Mouse (Mus musculus) macrophage (primary cell): ENCODE results near the gene Cdkn1b. TPM values are rescaled to one million over a fixed set of nuclear protein-coding genes. Genes with fewer than 3 reads are reported as not detected.

Experiments used
- H3K27ac ChIP-seq: fragments of 350-480 bp; formaldehyde crosslinking; 2 replicates; pipeline ENCODE4 v1.9.0; 2021
- H3K36me3 ChIP-seq: fragments of 350-480 bp; formaldehyde crosslinking; 2 replicates; pipeline ENCODE4 v1.9.0; 2021; ENCODE audit errors: inconsistent target
- H3K4me3 ChIP-seq: fragments of 350-480 bp; formaldehyde crosslinking; 2 replicates; pipeline ENCODE4 v1.9.0; 2021; ENCODE audit errors: inconsistent target
- H3K79me2 ChIP-seq: fragments of 350-480 bp; formaldehyde crosslinking; 2 replicates; pipeline ENCODE4 v1.9.0; 2021; ENCODE audit errors: inconsistent target
- WGBS: methylation state at CpG from one replicate; pipeline ENCODE4 v1.1.7; 2026; ENCODE audit warnings: inconsistent platforms; ENCODE audit not compliant: missing documents; 5-methylcytosine and 5-hydroxymethylcytosine counted together
- polyA plus RNA-seq: library from polyadenylated mRNA; stranded (reverse); fragments of 250-400 nt; gene quantifications from 3 replicates; pipeline ENCODE4 v1.2.4, GENCODE M21; 2018; ENCODE audit warnings: inconsistent platforms

Gene Cdkn1b
- polyA plus RNA-seq, 1 experiment from 2014 or later, result 33.8 TPM

DNA sequence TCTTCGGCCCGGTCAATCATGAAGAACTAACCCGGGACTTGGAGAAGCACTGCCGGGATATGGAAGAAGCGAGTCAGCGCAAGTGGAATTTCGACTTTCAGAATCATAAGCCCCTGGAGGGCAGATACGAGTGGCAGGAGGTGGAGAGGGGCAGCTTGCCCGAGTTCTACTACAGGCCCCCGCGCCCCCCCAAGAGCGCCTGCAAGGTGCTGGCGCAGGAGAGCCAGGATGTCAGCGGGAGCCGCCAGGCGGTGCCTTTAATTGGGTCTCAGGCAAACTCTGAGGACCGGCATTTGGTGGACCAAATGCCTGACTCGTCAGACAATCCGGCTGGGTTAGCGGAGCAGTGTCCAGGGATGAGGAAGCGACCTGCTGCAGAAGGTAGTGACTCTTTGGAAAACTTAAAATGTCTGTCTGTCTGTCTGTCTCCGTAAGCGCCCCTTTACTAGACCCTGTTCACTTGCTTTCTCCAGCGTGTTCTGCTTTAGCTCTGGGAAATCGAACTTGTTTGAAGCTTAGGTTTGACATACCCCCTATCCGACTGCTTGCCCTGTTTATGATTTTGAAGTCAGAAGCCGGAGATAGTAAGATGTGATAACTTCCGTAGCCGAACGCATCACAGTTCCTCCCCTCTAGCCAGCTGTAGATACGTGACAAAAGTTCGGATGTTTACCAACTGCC lies 953 bp downstream of the Cdkn1b start:
- Histone ChIP-seq H3K79me2 (peaks cover 56% of the 10 kb centered on the region), H3K27ac (peak overlapping the region; percentile 91), H3K36me3 (no peaks in the 10 kb centered on the region), H3K4me3 (peak overlapping the region; percentile 97)
- 2% methylated on average over 30 of the region's 32 CpGs for WGBS

DNA sequence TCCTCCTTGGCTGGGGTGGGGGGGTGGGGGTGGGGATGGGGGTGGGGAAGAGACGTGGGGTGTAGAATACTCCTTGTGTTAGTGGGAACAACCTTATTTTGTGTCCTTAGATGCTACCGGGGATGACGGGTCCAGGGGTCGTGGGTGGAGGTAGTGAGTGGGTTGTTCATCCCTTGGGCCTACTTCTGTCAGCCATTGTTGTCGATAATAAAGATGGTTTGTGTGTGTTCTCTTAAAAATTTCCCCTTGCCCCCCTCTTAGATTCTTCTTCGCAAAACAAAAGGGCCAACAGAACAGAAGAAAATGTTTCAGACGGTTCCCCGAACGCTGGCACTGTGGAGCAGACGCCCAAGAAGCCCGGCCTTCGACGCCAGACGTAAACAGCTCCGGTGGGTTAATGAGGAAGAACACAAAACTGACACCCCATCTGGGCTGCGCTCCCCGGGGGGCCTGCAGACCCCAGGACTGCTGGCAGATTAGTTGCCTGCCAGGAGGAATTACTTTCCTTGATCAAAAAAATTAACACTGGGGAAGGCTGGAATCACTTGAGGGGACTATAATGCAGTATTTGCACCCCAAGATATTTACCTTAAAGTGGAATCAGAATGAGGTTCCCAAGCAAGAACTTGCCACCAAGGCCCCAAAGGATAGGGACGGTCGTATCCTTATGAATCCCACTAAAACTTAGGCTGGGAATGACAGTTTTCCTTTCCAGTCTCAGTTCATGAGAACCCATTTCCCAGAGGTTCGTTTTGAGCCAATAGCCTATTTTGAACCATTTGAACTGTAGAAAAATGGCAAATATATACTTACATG lies 1.7 kb downstream of the Cdkn1b start:
- WGBS, result 3% methylated on average over 19 of the region's 20 CpGs
- peak overlapping the region; percentile 91 for H3K27ac ChIP-seq
- H3K79me2 ChIP-seq, result peaks cover 58% of the 10 kb centered on the region
- H3K36me3 ChIP-seq, result no peaks in the 10 kb centered on the region
- H3K4me3 ChIP-seq, result peak overlapping the region; percentile 97

DNA sequence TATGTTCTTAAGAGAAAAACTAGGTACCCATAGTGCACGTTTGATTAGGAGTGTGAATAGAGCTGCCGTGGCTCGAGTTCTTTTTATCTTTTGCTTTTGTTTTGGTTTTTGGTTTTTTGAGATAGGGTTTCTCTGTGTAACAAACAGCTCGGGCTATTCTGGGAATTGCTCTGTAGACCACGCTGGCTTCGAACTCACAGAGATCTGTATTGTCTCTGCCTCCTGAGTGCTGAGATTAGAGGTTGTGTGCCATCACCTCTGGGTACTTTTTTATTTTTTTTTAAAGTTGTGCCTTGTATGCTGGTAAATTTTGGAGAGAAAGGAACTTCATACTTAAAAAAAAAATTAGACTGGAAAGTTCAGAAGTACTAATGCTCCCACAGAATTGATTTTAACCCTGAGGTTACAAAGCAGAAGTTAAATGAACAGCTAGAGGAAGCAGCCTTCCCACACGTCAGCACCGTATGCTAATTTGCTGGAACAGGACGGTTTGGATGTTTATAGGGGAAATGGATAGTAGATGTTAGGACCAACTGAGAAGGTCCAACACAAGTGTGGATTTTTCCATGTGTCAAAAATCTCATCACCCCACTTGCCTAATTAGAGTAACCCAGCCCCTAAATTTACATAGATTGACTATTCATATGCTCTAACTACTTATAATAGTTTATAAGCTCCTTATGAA lies 2.5 kb downstream of the Cdkn1b start:
- 6% methylated on average over 9 of the region's 9 CpGs for WGBS
- H3K36me3 ChIP-seq, result no peaks in the 10 kb centered on the region
- peaks cover 58% of the 10 kb centered on the region for H3K79me2 ChIP-seq
- peak overlapping the region; percentile 91 for H3K27ac ChIP-seq
- H3K4me3 ChIP-seq, result peak overlapping the region; percentile 97

DNA sequence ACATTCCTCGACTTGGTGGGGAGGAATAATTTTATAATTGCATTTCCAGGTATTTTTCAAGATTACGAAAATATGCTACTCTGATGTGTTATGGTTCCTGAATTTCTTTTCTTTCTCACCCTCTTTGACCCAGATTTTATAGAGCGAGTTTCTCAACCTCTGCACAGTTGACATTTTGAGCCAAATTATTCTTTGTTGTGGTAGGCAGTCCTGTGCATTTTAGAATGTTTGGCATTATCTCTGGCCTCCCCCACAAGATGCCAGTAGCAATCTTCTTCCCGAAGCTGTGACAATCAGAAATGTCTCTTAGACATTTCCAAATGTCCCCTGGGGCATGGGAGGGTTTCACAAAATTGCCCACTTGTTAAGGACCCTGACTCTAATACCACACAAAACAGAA lies 3.5 kb downstream of the Cdkn1b start:
- Histone ChIP-seq H3K79me2 (peaks cover 58% of the 10 kb centered on the region), H3K27ac (peak overlapping the region; percentile 12; the same call in 1 of the 2 replicates), H3K36me3 (no peaks in the 10 kb centered on the region), H3K4me3 (no peak overlapping the region)
- 62% methylated on average over 4 of the region's 4 CpGs for WGBS

DNA sequence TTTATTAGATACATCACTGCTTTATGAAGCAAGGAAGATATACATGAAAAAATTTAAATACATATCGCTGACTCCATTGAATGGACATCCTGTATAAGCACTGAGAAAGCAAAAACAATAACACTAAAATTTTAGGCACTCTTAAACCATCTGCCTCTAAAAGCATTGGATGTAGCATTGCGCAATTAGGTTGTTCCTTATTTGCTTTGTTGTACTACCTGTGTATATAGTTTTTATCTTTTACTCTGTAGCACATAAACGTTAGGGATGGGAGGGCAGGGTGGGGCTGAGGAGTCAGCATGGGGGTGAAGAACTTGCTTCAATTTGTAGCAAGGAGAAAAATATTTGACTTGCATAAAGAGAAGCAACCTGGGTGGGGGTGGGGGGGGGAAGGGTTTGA lies 4.1 kb downstream of the Cdkn1b start:
- Histone ChIP-seq H3K79me2 (peaks cover 62% of the 10 kb centered on the region), H3K4me3 (no peak overlapping the region), H3K27ac (no peak overlapping the region), H3K36me3 (no peaks in the 10 kb centered on the region)
- 51% methylated on average over 3 of the region's 3 CpGs for WGBS

DNA sequence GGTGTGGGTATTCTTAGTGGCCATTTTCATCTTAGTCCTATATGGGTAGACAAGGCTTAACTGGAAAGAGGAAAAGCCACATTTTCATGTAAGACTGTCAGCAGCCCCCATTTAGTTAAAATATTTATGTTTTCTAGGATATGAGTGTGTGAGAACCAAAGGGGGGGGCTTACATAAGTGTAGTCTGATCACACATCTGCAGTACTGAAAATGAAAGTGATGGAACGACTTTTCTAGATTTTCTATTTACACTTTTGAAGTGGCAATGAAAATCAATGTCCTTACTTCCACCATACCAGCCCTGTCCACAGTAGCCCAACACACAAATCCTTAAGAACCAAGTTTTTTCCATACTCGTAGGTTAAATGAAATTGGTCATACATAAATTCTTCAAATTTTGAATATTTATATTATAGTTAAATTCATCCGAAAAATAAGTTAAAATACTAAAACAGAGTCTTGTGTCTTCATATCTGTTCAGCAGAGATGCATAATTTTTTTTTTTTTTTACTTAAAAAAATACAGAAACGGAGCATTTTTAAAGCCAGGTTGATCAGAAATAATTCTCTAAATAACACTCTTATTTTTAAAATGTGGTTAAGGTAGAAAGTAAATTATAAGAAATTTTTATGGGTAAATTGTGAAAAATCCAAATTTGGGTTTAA lies 5.6 kb downstream of the Cdkn1b start:
- Histone ChIP-seq H3K79me2 (peaks cover 74% of the 10 kb centered on the region), H3K36me3 (no peaks in the 10 kb centered on the region), H3K4me3 (peak overlapping the region; percentile 71; the same call in 1 of the 2 replicates), H3K27ac (peak overlapping the region; percentile 95; the same call in 1 of the 2 replicates)
- WGBS, result 59% methylated on average over 4 of the region's 4 CpGs

DNA sequence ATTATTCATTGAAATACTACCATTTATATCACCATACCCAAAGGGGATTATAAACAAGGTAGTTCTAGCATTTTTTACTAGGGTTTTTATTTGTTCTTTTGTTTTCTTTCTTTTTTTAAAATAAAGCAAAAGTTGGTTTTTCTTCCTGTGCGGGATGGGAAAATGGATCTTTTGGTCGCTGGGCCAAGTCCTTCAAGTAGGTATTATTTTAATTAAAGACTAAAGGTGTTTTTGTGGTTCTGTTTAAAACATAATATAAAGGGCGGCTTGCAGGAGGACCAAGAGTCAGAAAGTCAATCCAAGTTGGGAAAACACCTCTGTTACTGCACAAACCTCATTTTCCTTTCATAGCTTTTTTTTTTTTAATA lies 6.1 kb downstream of the Cdkn1b start:
- peak overlapping the region; percentile 95 for H3K27ac ChIP-seq
- WGBS, result 13% methylated on average over 3 of the region's 3 CpGs
- peaks cover 74% of the 10 kb centered on the region for H3K79me2 ChIP-seq
- peak overlapping the region; percentile 71 for H3K4me3 ChIP-seq
- H3K36me3 ChIP-seq, result no peaks in the 10 kb centered on the region

DNA sequence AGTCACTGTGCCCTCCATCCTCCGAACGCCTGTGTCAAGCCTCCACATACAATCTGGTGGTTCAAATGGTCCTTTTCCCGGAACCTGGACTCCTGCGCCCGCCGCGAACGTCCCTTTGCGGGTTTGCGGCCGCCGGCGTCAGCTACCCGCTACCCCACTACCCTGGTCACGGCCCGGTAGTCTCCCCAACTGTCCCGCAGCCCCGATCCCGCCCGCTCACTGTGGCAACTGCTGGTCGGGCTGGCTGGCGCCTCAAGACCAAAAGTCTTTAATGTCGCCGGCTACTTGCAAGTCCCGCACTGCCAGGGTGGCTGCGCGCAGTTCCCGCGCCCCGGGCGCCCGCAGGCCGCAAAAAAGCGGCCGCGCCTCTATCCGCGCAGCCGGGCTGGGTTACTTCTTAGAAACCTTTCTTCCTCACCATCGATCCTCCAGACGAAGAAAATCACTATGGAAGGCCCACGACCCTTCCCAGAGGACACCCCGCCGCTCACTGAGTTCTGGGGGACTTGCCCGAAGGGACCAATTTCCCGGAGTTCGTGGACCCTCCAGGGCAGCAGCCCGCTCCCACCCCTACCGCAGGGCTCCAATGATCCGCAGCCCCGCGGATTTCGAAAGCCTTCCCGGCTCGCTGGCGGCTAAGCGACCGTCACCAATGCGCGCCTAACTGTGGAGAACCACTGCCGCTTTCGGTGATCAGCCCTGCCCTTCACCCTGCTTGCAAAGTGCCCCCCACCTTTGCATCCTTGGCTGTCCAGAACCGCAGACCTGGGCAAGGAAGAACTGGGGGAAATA lies 6.8 kb downstream of the Cdkn1b start:
- under 1% methylated on average over 63 of the region's 63 CpGs for WGBS
- H3K4me3 ChIP-seq, result peak overlapping the region; percentile 71
- H3K36me3 ChIP-seq, result no peaks in the 10 kb centered on the region
- H3K27ac ChIP-seq, result peak overlapping the region; percentile 95
- H3K79me2 ChIP-seq, result peaks cover 74% of the 10 kb centered on the region

DNA sequence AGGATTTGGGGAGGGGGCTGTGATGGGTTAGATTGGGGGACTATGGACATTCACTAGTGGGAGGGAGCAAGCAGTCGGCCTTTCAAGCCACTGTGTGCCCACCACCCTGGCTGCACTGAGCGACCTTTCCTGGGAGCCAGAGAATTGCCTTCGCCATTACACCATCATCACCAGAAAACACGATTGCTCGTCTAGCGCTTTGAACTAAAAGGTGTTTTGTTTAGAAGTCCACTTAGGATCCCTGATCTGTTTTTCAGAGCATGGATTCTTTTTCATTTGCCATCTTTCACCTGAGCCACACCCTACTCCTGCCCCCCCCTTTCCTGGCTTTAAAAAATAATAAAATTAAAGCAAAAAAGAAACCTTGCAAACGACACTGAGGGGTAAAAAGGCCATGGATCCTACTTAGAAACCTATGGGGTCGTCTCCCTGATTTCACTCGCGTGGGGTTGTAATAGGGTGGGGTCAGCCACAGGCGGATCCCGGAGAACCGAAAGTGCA lies 7.4 kb downstream of the Cdkn1b start:
- H3K4me3 ChIP-seq, result peak overlapping the region; percentile 71
- no peaks in the 10 kb centered on the region for H3K36me3 ChIP-seq
- under 1% methylated on average over 13 of the region's 13 CpGs for WGBS

DNA sequence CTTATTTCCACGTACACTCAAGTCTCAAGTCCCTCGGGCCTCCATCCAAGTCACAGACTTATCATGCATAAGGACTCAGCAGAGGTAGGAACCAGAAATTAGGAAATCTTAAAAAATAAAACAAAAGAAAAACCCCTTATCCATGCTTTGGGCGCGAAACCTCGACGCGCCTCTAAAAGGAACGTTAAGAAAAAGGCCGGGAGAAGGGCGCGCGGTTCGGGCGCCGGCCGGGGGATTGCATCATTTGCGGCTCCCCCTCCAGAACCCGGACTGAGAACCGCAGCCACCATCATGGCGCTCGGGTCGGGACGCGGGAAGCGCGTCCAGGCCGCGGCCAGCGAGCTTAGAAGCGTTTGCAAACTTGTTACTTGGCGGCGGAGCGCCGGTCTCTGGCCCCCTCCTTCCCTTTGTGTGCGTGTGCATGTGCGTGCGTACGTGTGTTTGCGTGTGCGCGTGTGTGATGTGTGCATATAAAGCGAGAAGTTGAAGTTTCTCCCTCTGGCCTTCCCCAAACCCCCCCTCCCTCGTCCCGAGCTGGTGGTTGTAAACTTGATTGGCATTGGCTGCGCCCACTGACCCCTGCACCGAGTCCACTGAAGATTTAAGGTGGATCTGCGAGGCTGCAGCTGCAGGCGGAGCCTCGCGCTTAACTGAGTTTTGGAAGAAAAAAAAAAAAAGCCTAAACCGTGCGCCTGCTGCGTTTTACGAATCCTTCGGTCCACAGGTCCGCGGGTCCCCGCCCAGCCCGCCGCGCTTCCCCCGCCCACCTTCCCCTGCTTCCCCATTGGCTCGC lies 8.1 kb downstream of the Cdkn1b start:
- 3% methylated on average over 39 of the region's 63 CpGs for WGBS
- Histone ChIP-seq H3K4me3 (peak overlapping the region; percentile 71), H3K27ac (peak overlapping the region; percentile 95), H3K36me3 (no peaks in the 10 kb centered on the region), H3K79me2 (peaks cover 74% of the 10 kb centered on the region)

More for the DNA sequence above, 7.4 kb downstream of the Cdkn1b start:
- peaks cover 74% of the 10 kb centered on the region for H3K79me2 ChIP-seq
- peak overlapping the region; percentile 95 for H3K27ac ChIP-seq

DNA sequence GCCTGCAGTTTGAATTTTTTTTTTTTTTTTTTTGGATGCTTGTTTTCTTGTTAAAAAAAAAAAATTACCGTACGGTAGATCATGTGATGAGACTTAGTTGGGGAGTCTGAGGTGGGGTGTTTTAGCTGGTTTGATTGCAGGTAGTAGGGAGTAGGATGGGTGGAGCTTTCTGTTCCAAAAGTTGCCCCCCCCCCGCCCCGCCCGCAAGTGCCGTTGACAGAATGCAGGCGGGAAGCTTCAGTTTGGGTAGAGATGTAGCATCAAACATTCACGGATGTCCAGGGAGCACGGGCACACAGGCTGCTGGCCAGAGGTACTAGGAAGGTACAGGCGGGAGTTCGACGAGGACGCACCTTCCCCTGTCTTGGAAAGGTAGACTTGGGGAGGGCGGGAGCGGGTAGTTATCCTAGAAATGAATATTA lies 8.7 kb downstream of the Cdkn1b start:
- 0% methylated on average over 15 of the region's 15 CpGs for WGBS
- peak overlapping the region; percentile 95 for H3K27ac ChIP-seq
- H3K79me2 ChIP-seq, result peaks cover 74% of the 10 kb centered on the region
- H3K36me3 ChIP-seq, result no peaks in the 10 kb centered on the region
- H3K4me3 ChIP-seq, result peak overlapping the region; percentile 71

DNA sequence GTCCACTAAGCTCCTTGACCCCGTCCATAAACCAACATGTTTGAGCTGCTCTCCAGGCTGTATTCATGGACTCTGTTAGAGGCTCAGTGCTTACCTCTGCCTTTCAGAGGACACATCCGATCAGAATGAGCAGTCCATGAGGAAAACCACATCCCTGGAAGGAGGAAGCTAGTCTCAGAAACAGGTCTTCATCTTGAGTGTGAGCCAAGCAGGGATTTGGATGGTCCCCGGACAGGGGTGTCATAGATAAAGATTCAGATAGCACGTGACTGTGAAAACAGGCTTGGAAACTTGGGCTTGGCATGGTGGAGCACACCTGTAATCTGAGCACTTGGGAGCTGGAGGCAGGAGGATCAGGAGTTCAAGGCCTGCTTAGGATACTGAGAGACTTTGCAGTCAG lies 9.7 kb downstream of the Cdkn1b start:
- Histone ChIP-seq H3K36me3 (no peaks in the 10 kb centered on the region), H3K79me2 (peaks cover 74% of the 10 kb centered on the region), H3K27ac (peak overlapping the region; percentile 95), H3K4me3 (peak overlapping the region; percentile 71)
- WGBS, result 22% methylated on average over 4 of the region's 4 CpGs

DNA sequence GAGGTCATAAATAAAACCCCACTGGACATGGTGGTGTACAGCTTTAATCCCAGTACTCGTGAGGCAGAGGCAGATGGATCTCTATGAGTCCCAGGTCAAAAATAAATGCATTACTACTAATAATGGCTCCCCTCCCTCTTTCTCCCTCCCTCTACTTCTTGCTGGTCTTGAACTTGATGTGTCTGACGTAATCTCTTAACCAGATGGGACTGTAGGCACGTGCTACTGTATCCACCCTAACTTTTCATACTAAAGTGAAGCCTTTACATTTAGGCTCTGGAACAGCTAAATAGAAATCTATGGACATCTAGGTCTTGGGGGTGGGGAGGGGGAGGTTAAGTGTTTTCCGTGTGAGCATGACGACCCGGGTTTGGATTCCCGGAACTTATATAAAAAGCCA lies 10.2 kb downstream of the Cdkn1b start:
- Histone ChIP-seq H3K36me3 (no peaks in the 10 kb centered on the region), H3K27ac (peak overlapping the region; percentile 95), H3K79me2 (peaks cover 74% of the 10 kb centered on the region), H3K4me3 (peak overlapping the region; percentile 71)
- 59% methylated on average over 7 of the region's 7 CpGs for WGBS
